Mouse (Mus musculus) liver, embryonic 14.5 days (tissue): ENCODE results near the gene Mroh8.
A peak's percentile ranks its signal among the peaks of the same experiment; 100 is the strongest.

Experiments
- CTCF ChIP-seq: IDR thresholded peaks from 2 replicates; pipeline ENCODE4 v1.5.1; 2016; ENCODE audit warnings: antibody characterized with exemption, low read depth, control low read depth
- EP300 ChIP-seq: IDR thresholded peaks from 2 replicates; pipeline ENCODE4 v1.6.1; 2016; ENCODE audit warnings: antibody characterized with exemption, low read depth

GRCm38 (mm10) chr2:157288996-157289395 lies 9.6 kb upstream of the Mroh8 start:
- TF ChIP-seq CTCF = no peak
- peak; percentile 47; the same call in 1 of the 2 replicates for TF ChIP-seq EP300
